Mouse (Mus musculus): Measurements from ENCODE around the gene Bcl6b. TPM values are rescaled to one million over a fixed set of nuclear protein-coding genes. Genes with fewer than 3 reads are reported as not detected.
A peak's percentile ranks its signal among the peaks of the same experiment; 100 is the strongest.

Gene Bcl6b
- total RNA-seq, 4 experiments from 2014 or later: 0.91 to 1.9 (median 0.95) TPM

DNA sequence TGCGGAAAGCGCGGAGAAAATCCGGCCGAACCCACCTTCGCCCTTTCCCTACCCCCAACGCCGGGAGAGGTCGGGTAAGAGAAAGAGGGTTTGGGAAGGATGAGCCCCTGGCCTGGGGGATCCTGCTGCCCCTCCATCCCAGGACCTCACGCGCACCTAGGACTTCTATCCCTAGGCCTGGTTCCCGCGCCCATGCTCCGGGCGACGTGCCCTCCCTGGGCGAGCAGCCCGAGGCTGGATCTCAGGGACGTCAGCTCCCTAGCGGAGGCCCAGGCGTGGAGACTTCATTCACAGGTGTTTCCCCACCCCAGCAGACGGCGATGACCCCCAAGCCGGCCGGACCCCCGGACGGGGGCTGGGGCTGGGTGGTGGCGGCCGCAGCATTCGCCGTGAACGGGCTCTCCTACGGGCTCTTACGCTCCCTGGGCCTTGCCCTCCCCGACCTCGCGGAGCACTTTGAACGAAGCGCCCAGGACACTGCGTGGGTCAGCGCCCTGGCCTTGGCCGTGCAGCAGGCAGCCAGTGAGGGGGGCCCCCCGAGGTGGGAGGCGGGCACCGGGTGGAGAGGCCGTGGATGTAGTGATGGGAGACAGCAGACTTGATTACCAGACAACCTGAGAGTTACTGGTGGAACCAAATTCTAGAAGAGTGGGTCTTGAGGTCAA, 15.3 kb downstream of the Bcl6b start:
- DNase-seq (ENCODE audit: low spot score in 2 of 2): peak; percentile 26 to 38

DNA sequence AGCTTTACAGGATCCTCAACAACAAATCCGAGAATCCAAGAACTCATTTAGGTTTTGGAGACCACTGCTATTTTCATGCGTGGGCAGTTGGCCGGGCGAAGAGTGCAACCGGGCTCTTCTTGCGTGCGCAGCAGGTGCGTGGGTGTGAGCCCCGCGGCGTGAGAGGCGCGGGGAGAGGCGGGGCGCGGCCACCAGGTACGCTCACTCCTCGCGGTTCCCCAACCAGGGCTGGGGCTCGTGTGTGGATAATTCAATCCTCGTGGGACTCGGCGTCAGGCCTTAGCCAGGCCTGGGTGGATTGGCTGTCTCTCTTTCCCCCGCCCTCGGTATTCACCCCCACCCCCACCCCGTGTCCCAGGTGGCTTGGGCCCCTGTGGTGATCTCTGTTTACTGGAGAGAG, 15.9 kb downstream of the Bcl6b start:
- DNase-seq (ENCODE audit: low spot score in 2 of 2): peak; percentile 19 to 33

DNA sequence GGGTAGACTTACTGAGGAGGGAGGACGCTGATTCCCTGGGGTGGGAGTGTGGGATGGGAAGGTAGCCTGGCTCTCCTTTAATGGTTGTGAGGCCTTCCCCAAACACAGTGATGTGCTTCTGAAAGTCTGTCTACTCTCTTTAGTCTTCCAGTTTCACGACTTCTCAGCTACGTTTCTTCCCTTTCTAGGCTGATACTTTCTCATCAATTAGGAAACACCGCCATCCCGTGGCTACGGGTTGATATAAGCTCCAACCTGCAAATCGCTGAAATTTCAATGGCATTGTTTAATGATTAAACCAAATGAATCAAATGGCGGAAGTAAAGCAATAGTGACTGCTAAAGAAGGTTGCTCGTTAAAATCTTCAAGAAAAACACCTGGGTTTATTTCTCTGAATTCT, 16.7 kb downstream of the Bcl6b start:
- DNase-seq (ENCODE audit: low spot score in 2 of 2): peak; percentile 56 to 74

DNA sequence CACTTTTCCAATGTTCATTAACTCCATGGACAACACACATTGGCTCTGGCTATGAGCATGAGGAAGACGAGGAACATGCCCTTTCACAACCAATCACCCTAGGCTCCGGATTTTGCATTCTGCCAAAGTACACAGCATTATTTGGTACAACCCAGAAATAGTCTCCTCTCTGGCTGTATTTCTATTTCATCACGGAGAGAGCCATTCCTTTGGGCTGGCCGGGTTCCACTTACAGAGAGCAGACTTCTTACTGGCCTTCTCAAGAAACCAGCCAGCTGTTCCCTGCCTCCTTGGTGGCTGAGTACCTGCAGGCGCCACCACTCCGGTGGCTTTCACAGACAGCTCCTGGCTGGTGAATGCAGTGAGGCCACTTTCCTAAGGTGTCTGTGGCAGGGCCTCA, 17.2 kb downstream of the Bcl6b start, which contains the start of gene Slc16a11:
Gene Slc16a11, plus strand, starts transcription at position 330 of the 400 bp plus-strand sequence.
- DNase-seq (ENCODE audit: low spot score in 2 of 2): no peak

DNA sequence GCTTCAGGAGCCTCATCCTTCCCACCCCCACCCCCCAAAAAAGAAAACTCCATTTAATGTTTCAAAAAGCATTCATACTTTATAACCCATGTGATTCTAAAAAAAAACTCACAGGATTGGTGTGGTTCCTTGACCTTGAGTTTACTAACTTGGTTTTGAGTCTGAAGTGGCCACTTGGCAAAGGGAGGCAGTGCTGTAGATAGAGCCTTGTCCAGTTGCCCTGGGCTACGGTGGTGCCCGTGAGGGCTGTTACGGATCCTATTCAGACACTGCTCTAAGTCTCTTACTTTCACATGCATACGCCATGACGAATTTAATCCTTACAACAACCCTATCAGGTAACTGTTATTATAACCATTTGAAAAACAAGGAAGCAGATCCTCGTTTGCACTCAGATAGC, 17.6 kb downstream of the Bcl6b start:
- DNase-seq (ENCODE audit: low spot score in 2 of 2): no peak

DNA sequence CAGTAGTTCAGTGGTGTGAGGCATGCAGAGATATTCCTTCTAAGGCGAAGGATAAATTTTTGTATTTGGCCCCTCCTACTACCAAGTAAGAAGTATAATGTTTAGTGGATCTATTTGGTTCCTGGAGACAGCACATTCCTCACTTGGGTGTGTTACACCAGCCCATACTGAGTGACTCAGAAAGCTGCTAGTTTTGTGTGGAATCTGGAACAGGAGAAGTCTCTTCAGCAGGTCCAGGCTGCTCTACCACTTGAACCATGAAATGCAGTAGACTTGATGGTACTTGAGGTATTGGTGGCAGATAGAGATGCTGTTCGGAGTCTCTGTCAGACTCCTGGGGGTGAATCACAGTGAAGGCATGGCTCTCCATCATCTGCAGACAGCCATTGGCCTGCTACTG, 18.9 kb downstream of the Bcl6b start:
- DNase-seq (ENCODE audit: low spot score in 2 of 2): no peak

DNA sequence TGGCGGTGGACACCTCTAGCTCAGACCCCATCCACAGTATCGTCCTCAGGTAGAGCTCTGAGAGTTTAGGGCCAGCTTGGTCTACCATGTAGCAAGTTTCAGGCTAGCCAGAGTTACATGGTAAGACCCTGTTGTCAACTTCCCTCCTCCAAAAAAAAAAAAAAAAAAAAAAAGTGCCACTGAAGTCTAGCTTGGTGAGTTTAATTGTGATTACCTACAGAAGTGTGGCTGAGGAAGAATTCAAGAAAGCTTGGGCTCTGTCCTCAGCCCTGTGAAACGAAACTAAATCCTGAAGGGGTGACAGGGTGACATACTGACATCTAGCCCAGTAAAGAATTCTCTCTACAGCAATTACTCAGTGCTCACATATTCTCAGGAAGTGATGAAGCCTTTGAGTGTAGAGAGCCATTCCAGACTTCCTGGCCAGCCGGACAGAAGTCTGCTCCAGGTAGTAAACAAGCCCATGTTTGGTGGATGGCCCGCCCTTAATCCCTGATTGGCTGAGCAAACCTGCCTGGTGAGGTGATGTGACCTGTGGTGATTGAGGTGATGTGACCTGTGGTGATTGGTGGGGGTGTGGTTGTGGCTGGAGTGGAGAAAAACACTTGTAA, 20.7 kb downstream of the Bcl6b start:
- DNase-seq (ENCODE audit: low spot score in 2 of 2): no peak

DNA sequence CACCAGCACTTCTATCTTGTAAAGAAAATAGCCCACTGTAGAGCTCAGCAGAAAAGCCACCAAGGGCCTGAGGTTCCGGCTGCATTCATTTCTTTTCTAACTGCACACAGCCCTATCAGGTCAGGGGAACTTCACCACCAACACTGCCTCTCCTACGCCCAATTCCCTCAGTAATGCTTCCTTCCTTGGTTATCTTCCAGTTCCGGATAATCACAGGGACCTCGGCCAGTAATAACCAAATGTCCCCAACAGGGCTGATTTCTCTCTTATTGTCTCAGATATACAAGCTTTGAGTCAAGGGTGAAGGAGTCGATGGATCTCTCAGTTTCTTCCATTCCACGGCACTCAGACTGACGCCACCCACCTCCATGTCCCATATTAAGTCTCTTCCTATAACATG, 22.3 kb downstream of the Bcl6b start:
- DNase-seq (ENCODE audit: low spot score in 2 of 2): no peak

DNA sequence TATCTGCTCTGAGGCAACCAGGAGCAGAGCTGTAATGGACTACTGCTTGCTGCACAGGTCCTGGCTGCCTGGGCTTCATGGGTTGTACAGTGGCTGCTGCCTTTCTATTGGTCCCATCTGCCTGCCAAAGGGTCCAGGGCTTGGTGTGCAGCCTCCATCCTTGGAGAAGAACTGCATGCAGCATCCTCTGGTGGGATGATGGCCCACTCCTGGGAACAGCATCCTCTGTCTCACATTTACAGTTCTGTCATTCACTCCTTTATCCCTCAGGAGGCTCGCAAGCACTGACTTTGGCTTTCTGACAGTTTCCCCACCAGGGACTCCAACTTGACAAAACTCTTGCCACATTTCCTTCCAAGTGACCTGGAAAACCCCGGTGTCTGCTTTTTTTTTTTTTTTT, 22.8 kb downstream of the Bcl6b start:
- DNase-seq (ENCODE audit: low spot score in 2 of 2): no peak

DNA sequence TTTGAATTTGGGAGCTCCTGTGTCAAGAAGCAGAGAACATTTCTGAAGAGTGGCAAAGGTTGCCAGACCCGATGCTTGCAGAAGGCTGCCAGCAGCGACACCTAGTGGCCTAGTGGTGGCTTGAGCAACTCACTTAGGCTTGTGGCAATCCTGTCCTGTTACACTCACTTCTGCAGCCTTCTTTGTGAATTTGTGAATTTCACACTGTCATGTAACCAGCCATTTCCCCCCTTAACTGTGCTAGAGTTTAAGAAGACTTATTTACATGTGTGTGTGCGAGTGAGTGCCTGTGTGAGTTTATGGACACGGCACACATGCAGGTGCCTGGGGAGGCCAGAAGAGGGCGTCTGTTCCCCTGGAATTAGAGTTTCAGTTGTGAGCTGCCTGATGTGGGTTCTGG, 27.9 kb downstream of the Bcl6b start:
- peak; percentile 45 to 74 for DNase-seq (ENCODE audit: low spot score in 2 of 2)

DNA sequence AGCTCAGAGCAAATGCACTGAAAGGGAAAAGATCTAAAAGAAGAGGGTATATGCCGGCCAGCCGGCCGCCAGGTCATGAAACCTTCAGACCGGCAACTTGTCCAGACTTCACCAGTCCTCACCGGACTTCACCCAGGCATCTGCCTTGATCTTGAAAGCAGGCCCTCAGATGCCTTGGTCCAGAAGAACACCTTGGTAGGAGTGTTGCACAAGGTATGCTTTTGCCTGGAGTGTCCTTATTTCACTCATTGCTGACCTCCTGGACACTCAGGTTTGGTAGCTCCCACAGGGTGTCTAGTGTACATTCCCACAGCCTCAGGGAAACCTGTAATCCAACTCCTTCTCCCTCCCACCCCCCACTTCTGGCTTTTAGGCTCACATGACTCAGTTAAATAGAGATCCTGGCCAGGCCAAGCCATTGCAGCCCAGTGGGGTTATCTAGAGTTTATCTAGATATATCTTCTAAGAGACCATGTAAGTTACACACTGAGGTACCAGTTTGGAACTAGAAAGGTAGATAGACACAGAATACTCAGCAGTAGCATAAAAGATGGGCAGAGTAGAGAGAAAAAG, 29.5 kb downstream of the Bcl6b start:
- no peak for DNase-seq (ENCODE audit: low spot score in 2 of 2)

DNA sequence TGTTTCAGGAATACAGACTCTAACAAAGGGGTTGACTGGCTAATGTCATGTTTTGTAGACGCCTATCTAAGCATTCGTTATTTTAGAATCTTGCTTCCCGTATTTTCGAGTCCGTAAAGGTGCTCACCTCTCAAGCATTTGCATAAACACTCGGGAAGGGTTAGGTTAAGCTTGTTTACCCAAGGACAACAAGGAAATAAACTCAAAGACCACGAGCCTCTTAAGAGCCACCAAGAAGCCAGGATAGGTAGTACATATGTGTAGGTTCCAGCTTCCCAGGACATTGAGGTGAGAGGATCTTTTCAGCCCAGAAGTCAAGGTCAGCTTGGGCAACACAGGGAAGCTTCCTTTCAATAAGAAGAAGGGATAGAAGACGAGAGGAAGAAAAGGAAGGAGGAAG, 30.5 kb downstream of the Bcl6b start:
- DNase-seq (ENCODE audit: low spot score in 2 of 2): no peak

DNA sequence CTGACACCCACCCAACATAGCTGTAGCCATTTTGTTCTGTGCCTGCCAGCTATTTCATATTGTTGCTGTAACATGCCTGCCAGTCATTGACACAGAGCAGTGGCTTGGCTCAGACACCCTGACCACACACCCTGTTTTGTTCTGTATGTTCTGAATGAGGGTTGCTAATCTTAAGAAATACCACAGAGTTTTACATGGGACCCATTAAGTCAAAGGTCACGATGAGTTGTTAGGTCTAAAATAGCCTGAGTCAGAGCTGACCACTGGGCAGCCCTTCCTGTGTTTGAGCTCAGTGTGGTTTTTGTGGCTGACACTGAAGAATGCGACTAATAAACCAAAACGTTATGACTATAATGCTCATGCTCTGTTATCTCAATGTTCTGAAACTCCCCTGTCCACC, 31.3 kb downstream of the Bcl6b start:
- no peak for DNase-seq (ENCODE audit: low spot score in 2 of 2)

DNA sequence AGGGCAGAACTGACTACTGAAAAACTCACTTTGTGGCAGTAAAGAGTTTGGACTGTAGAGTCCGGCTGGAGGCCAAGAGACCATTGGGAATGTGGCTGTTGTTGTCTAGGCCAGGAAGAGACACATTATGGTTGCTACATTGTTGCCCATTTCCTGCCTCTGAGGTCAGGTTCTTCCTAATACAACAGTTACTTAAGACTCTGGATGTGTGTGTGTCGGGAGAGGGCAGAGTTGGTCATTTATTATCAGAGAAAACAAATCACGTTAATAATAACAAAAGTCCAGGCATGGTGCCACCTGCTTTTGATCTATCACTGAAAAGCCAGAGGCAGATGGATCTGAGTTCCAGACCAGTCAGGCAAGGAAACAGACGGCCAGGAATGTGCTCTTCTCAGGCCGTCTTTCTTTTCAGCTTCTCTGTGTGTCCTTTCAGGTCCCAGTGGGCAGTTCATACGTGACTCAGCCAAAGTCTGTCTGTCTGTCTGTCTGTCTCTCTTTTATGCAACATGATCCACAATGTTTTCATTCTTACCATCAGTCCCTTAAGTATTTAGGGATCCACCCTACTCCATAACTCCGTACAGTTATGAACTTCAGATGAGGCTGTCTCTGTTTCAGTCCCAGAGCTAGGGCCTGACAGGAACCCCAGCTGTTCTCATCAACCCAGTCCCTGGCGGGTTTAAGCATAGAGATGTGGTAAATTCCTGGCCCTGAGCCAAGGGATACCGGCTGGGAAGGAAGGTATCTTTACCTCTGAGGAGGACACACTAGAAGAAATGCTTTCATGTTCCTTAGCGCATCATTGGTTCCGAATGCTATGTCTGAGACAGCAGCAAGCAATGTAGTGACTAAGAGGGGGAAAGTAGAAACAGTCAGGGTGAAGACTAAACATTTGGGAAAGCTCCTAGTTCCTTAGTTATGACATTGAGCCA, 36.0 kb downstream of the Bcl6b start:
- no peak for DNase-seq (ENCODE audit: low spot score in 2 of 2)

DNA sequence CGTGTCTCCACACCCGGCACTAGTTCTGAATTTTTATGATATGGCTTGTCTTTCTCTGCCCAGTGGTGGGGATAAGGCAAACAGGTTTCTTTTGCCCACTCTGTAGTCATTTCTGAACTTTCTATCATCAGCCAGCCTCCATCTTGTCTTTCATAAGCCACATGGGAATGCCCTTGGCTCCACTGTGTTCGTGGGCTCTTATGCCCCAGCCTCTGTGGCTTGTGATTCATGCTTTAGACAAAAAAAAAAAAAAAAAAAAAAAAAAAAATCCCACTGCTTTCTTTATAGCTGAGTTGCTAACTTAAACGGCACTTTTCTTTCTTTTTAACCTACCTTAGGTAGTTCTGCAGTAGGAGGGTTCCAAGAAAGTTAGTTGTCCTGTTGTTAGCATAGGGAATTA, 37.4 kb downstream of the Bcl6b start:
- DNase-seq (ENCODE audit: low spot score in 2 of 2): no peak

DNA sequence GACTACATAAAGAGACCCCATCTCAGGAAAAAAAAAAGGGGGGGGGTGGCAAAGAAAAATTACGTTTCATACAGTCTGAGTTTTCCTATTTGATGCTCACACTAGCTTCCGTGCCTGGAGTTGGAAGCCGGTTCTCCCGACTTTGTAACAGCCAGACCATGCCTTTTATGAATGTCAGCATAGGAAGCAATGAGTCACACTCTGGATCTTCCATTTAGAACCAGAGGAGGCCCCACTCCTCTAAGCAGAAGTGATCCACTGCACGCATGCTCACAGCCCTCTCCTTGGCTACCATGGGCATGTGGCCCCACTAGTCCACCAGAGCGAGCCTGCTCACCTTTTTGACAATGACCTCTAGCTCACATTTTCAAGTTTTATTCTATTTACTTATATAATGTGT, 38.4 kb downstream of the Bcl6b start:
- DNase-seq (ENCODE audit: low spot score in 2 of 2): no peak

DNA sequence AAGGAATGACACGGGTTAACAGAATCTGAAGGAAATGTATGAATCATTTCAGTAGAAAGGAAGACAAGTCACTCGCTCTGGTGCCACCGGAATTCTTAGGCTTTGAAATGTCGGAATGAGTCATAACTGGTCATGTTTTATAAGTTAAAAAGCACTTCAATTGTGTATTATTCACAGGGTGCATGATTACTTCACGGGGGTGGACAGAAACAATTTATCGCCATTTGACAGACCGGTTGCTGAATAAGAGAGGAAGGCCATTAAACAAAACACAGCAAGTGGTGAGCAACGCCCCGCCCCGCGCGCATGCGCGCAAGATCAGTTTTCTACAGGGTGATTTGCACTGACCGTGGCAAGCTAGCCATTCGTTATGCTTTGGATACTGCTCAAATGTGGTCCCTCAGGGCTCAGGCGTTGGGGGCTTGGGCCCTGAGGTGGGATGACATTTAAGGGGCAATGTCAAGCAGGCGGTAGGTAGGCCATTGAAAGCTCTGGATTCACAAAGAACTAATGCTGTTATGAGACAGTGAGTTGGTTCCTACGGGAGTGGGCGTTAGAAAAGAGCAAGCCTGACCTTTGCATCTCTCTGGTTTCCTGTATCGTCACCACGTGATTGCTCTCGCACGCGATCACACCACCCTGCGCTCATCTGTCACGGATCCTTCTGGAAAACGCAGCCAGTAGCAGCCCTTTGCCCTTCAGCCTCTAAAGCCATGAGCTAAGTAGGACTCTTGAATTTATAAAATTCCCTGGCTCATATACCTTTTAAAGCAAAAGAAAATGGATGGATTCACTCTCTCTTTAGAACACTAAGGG, 40.1 kb downstream of the Bcl6b start:
- DNase-seq (ENCODE audit: low spot score in 2 of 2): no peak

DNA sequence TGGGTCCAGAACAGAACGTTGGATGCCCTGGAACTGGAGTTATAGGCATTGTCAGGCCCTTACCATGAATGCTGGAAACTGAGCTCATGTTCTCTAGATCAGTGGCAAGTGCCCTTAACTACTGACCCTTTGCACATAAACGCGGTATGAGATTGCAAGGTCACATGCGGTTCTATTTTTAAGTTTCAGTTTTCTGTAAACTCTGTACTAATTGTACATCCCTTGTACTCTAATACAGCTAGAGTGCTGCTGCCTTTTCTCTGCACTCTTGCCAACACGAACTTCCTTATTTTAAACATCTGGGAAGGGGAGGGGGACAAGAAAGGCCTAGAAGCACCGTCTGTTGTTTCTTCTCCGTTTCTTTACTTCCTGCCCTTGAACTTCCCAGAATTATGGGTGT, 44.5 kb downstream of the Bcl6b start:
- DNase-seq (ENCODE audit: low spot score in 2 of 2): no peak

DNA sequence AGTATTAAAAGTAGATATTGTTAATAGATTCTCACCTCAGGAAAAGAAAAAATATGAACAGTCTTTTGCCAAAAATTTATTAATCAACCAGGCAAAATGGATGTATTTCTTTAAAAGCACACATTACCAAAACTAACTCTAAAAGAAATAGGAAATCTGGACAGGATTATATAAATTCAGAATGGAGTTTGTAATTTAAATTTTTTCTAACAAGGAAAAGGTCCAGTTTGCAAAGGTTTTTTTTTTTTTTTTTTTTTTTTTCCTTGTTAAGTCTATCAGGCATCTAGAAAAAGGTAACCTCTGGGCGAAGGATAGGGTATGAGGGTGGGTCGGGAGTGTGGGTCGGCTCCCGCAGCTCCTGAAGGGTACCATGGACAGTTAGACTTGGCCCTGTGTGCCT, 49.1 kb downstream of the Bcl6b start:
- DNase-seq (ENCODE audit: low spot score in 2 of 2): no peak

DNA sequence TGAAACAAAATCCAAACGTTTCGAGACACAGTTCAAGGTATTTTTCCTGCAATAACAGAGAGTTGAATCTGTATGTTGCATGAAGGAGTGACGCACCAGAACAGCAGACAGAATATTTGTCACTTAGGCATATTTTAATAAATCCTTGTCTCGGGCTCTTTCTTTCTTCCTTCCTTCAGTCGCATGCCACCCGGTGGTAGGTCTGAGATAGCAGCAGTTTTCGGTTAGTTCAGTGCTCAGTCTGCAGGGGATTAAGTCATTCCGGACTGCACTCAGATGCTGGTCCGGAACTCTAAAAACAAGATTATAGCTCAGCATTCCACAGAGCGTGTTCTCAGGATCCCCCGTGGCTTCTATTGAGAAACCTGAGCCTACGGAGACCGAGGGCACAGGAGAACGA, 50.2 kb downstream of the Bcl6b start:
- peak in 1 of 2 experiments; percentile 9 for DNase-seq (ENCODE audit: low spot score in 2 of 2)

DNA sequence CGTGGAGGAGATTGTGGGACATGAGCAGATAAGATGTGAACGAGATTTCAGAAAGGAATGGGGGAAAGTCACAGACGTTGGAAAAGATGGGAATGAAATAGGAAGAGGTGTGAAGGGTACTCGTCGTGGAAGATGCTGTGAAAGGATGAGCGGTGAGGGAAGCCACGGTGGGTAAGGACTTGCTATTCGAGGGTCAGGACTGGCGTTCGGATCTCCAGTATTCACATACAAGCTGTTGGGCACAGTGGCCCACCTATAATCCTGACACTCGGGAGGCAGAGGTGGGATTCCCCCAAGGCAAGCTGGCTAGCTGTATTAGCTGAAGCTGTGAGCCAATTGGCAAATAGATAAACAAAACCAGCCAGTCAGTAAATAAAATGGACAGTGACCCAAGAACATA, 50.8 kb downstream of the Bcl6b start:
- DNase-seq (ENCODE audit: low spot score in 2 of 2): no peak

All from layer of hippocampus, adult 8-10 months (tissue).